Mouse (Mus musculus) small intestine, adult 2 months (tissue): ENCODE measurements around the gene Elob.
A peak's percentile ranks its signal among the peaks of the same experiment; 100 is the strongest.

Source experiments
- CTCF ChIP-seq: fragments of 200-500 bp; IDR thresholded peaks from 2 replicates; pipeline ENCODE4 v1.5.1; 2012; ENCODE audit warnings: low read depth, mild to moderate bottlenecking, control low read depth, inconsistent platforms, low read length, moderate library complexity, mixed read lengths; ENCODE audit not compliant: insufficient replicate concordance, insufficient read length; ENCODE audit errors: extremely low read depth
- POLR2A ChIP-seq: fragments of 200-500 bp; IDR thresholded peaks from 2 replicates; pipeline ENCODE4 v1.6.1; 2012; ENCODE audit warnings: low read depth, mild to moderate bottlenecking, control low read depth, inconsistent platforms, low read length, moderate library complexity

DNA sequence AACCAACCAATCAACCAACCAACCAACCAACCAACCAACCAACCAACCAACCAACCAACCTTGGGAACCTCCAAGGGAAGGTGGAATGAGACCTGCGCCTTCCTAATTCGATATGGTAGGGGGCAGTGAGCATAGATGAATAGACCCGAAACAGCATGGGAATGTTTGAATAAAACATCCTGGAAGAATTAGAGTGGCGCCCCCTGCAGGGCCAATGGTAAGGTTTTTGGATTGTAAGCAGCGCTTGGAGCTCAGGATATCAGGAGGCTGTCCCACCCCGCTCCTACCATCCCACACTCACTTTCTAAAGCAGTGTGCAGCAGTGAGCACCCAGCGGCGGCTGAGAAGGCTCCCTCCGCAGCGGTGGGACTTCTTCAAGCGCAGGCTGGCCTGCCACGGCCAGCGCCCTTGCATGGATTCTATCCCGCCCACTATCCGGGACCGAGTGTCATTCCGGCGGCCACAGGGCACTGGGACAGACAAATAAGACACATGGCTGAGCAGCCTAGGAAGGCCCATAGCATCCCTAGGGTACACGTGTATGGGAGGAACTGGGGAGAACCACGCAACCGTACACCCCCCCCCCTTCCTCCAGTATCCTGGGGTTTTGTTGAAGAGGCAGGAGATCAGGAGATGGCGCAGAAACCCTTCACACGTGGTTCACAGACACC is 14.3 kb upstream of the Elob start:
- TF ChIP-seq CTCF = peak; percentile 19; the same call in 1 of the 2 replicates
- no peak for TF ChIP-seq POLR2A
